Mouse (Mus musculus) heart, postnatal 10 days (tissue): ENCODE measurements around the gene Tm4sf20. TPM values are rescaled to one million over a fixed set of nuclear protein-coding genes. Genes with fewer than 3 reads are reported as not detected.

Experiments
- DNase-seq, 2 experiments: peaks; one replicate each; pipeline ENCODE4 v3.0.0; 2021
- intact Hi-C: fragments of 180-260 bp; cut with DNase I; formaldehyde crosslinking; loops from one replicate; pipeline ENCODE4 v1.15.1; 2025
- total RNA-seq, 2 experiments: library from RNA; stranded (reverse); gene quantifications; 2 replicates each; pipeline ENCODE4 v1.2.3; 2021

Gene Tm4sf20
- total RNA-seq, 2 experiments from 2014 or later, result not detected

- DNase-seq, result peak; percentile 97 to 98
- intact Hi-C loops, result loop anchor here (10.0 kb wide), 1 partner anchor 410 kb away; the partner anchor contains the start of gene Rhbdd1
Measured at GRCm38 (mm10) chr1:82724339-82725025, 43.8 kb downstream of the Tm4sf20 start, which contains the start of gene Mff. Mff (plus strand) TSS chr1:82724890.

GRCm38 (mm10) chr1:82717816-82718512 lies 50.3 kb downstream of the Tm4sf20 start:
- intact Hi-C loops, result no loop called here
- DNase-seq, result no peak

Other genes with a start within 250 kb of the Tm4sf20 start
- gene Col4a4, start 181.6 kb downstream of the Tm4sf20 start, total RNA-seq, result 10 to 100 TPM in 1 of 2 experiments, 1 to 10 TPM in 1; 8.9 to 10.6 TPM
- 1 to 10 TPM; 3.5 to 3.6 TPM for gene Col4a3, start 181.5 kb downstream of the Tm4sf20 start, total RNA-seq
- gene Mff, start 43.6 kb downstream of the Tm4sf20 start, total RNA-seq, result 100 to 1,000 TPM; 203 to 210 TPM
- not detected for gene Gm47791, start 2.8 kb upstream of the Tm4sf20 start, total RNA-seq
- 10 to 100 TPM; 39.9 to 43.2 TPM for gene Agfg1, start 71.0 kb upstream of the Tm4sf20 start, total RNA-seq
- under 1 TPM in 1 of 2 experiments, not detected in 1; 0.34 TPM for gene A030005L19Rik, start 144.9 kb upstream of the Tm4sf20 start, total RNA-seq
- not detected for gene A030014E15Rik, start 156.5 kb upstream of the Tm4sf20 start, total RNA-seq
- gene Gm6217, start 162.9 kb upstream of the Tm4sf20 start, total RNA-seq, result not detected
- not detected for gene A030003K21Rik, start 174.9 kb upstream of the Tm4sf20 start, total RNA-seq
- not detected for gene Gm7544, start 187.6 kb upstream of the Tm4sf20 start, total RNA-seq
- not detected for gene Gm47955, start 191.8 kb upstream of the Tm4sf20 start, total RNA-seq
- gene Gm47959, start 232.1 kb upstream of the Tm4sf20 start, total RNA-seq, result not detected